Mouse (Mus musculus) spleen, postnatal 4 days (tissue): Measurements from ENCODE around the gene Zbtb11.
"Not testable (repeated sequence)": the region's sequence is repeated elsewhere in the genome, so short reads cannot be mapped to it uniquely, and the experiment has no call there.

ENCODE experiments used
- DNase-seq, 2 experiments: peaks; one replicate each; pipeline ENCODE4 v3.0.0; 2022; ENCODE audit warnings: low spot score in 2 of 2

Gene Zbtb11

GRCm38 (mm10) chr16:55973431-55974255, at the start of gene Zbtb11:
Zbtb11 (plus strand) TSS chr16:55973883.
- peak; percentile 99 to 100 for DNase-seq

- DNase-seq = no peak
Observed at GRCm38 (mm10) chr16:55924010-55924409, 49.7 kb upstream of the Zbtb11 start.

- DNase-seq = peak; percentile 48 to 81
Observed at GRCm38 (mm10) chr16:55933681-55934343, 39.9 kb upstream of the Zbtb11 start.

- peak; percentile 86 to 91 for DNase-seq
Observed at GRCm38 (mm10) chr16:55934453-55935037, 39.1 kb upstream of the Zbtb11 start, which contains the start of gene Cep97. Cep97 (minus strand) TSS chr16:55934855.

GRCm38 (mm10) chr16:55938761-55939160, 34.9 kb upstream of the Zbtb11 start:
- no peak for DNase-seq

- no peak for DNase-seq
Observed at GRCm38 (mm10) chr16:55939703-55940102, 34.0 kb upstream of the Zbtb11 start.

- no peak for DNase-seq
Observed at GRCm38 (mm10) chr16:55940781-55941180, 32.9 kb upstream of the Zbtb11 start.

- DNase-seq = peak in 1 of 2 experiments; percentile 33
Observed at GRCm38 (mm10) chr16:55947266-55947665, 26.4 kb upstream of the Zbtb11 start.

- peak in 1 of 2 experiments; percentile 13 for DNase-seq
Observed at GRCm38 (mm10) chr16:55947876-55948410, 25.7 kb upstream of the Zbtb11 start.

GRCm38 (mm10) chr16:55948963-55949362, 24.7 kb upstream of the Zbtb11 start:
- DNase-seq = peak; percentile 58 to 72

- peak in 1 of 2 experiments; percentile 56 for DNase-seq
Observed at GRCm38 (mm10) chr16:55950462-55950861, 23.2 kb upstream of the Zbtb11 start.

- peak; percentile 84 to 93 for DNase-seq
Observed at GRCm38 (mm10) chr16:55950946-55951678, 22.6 kb upstream of the Zbtb11 start.

GRCm38 (mm10) chr16:55951679-55952327, 21.9 kb upstream of the Zbtb11 start:
- peak in 1 of 2 experiments; percentile 56 for DNase-seq

- peak in 1 of 2 experiments; percentile 19 for DNase-seq
Observed at GRCm38 (mm10) chr16:55952771-55953170, 20.9 kb upstream of the Zbtb11 start.

GRCm38 (mm10) chr16:55954196-55954595, 19.5 kb upstream of the Zbtb11 start:
- DNase-seq = peak in 1 of 2 experiments; percentile 2

- DNase-seq = not testable (repeated sequence)
Observed at GRCm38 (mm10) chr16:55963068-55963467, 10.6 kb upstream of the Zbtb11 start.

GRCm38 (mm10) chr16:55964126-55964949, 9.3 kb upstream of the Zbtb11 start:
- peak in 1 of 2 experiments; percentile 38 for DNase-seq

- DNase-seq = peak; percentile 91 to 95
Observed at GRCm38 (mm10) chr16:55966212-55966871, 7.3 kb upstream of the Zbtb11 start, which contains the start of gene Rpl24. Rpl24 (plus strand) TSS chr16:55966275.

- DNase-seq = peak in 1 of 2 experiments; percentile 52
Observed at GRCm38 (mm10) chr16:55967221-55967620, 6.5 kb upstream of the Zbtb11 start.
